Mouse (Mus musculus) right cerebral cortex, postnatal 10 days (tissue): ENCODE measurements at regions not wholly inside any gene's neighbourhood (a gene's known extent, or its start where the extent isn't known, plus 50 kb on each side); places are given as distances from the start of the nearest gene placed in this dataset.
"Not testable (repeated sequence)": the region's sequence is repeated elsewhere in the genome, so short reads cannot be mapped to it uniquely, and the experiment has no call there.

Experiments
- DNase-seq, 2 experiments: peaks; one replicate each; pipeline ENCODE4 v3.0.0; 2021; ENCODE audit warnings: low spot score in 2 of 2

- no peak for DNase-seq
These were observed 213.1 kb upstream of the Crbn start for GRCm38 (mm10) chr6:107012938-107013511.

GRCm38 (mm10) chr6:107019126-107019525, 219.2 kb upstream of the Crbn start:
- no peak for DNase-seq

- peak in 1 of 2 experiments; percentile 19 for DNase-seq
These were observed 245.3 kb upstream of the Crbn start for GRCm38 (mm10) chr6:107045177-107045576.

- DNase-seq: no peak
These were observed 251.7 kb upstream of the Crbn start for GRCm38 (mm10) chr6:107051604-107052003.

GRCm38 (mm10) chr6:107052180-107052579, 252.3 kb upstream of the Crbn start:
- DNase-seq: no peak

- no peak for DNase-seq
These were observed 259.3 kb upstream of the Crbn start for GRCm38 (mm10) chr6:107059001-107059765.

- no peak for DNase-seq
These were observed 263.1 kb upstream of the Crbn start for GRCm38 (mm10) chr6:107062886-107063565.

GRCm38 (mm10) chr6:107070441-107070840, 270.6 kb upstream of the Crbn start:
- no peak for DNase-seq

GRCm38 (mm10) chr6:107092600-107092999, 292.7 kb upstream of the Crbn start:
- no peak for DNase-seq

GRCm38 (mm10) chr6:107128716-107129115, 328.8 kb upstream of the Crbn start:
- no peak for DNase-seq

GRCm38 (mm10) chr6:107167736-107168491, 361.7 kb upstream of the Lrrn1 start:
- no peak for DNase-seq

GRCm38 (mm10) chr6:107218309-107218708, 311.3 kb upstream of the Lrrn1 start:
- DNase-seq: no peak

GRCm38 (mm10) chr6:107218721-107219120, 310.8 kb upstream of the Lrrn1 start:
- DNase-seq: no peak

GRCm38 (mm10) chr6:107222602-107223001, 307.0 kb upstream of the Lrrn1 start:
- DNase-seq: peak in 1 of 2 experiments; percentile 34

GRCm38 (mm10) chr6:107229843-107230242, 299.7 kb upstream of the Lrrn1 start:
- DNase-seq: not testable (repeated sequence)

GRCm38 (mm10) chr6:107237692-107238091, 291.9 kb upstream of the Lrrn1 start:
- DNase-seq: no peak

GRCm38 (mm10) chr6:107243981-107244380, 285.6 kb upstream of the Lrrn1 start:
- DNase-seq: no peak

- no peak for DNase-seq
These were observed 249.2 kb upstream of the Lrrn1 start for GRCm38 (mm10) chr6:107280348-107280747.

GRCm38 (mm10) chr6:107290850-107291249, 238.7 kb upstream of the Lrrn1 start:
- DNase-seq: peak; percentile 33 to 44

- no peak for DNase-seq
These were observed 225.7 kb upstream of the Lrrn1 start for GRCm38 (mm10) chr6:107303676-107304369.

GRCm38 (mm10) chr6:107319565-107319964, 210.0 kb upstream of the Lrrn1 start:
- no peak for DNase-seq
